Mouse (Mus musculus) Patski (cell line): ENCODE measurements at regions not wholly inside any gene's neighbourhood (a gene's known extent, or its start where the extent isn't known, plus 50 kb on each side); places are given as distances from the start of the nearest gene placed in this dataset.
A peak's percentile ranks its signal among the peaks of the same experiment; 100 is the strongest.

ENCODE experiments used
- ATAC-seq: fragments of 100-300 bp; one replicate; pipeline ENCODE4 v1.8.0; 2021
- CTCF ChIA-PET: fragments of 350-600 bp; sonication (Branson Sonifier 250); formaldehyde crosslinking; loops from one replicate; lab custom pipeline; 2022; ENCODE audit warnings: inconsistent platforms; lab: Charles Lee
- POLR2A ChIA-PET: fragments of 350-600 bp; sonication (Branson Sonifier 250); formaldehyde crosslinking; loops from one replicate; lab custom pipeline; 2022; ENCODE audit warnings: antibody characterized with exemption, inconsistent platforms; lab: Charles Lee
- DNase-seq: peaks from one replicate; pipeline ENCODE4 v3.0.0-alpha.2; 2011; ENCODE audit warnings: low read depth, low spot score
- H3K27me3 ChIP-seq: fragments of 371-371 bp; one replicate; pipeline ENCODE4 v1.5.1; 2021
- CTCF ChIP-seq: fragments of 100-300 bp; IDR thresholded peaks from one replicate; pipeline ENCODE4 v1.5.1; 2021
- in situ Hi-C: fragments of 300-500 bp; cut with MboI; formaldehyde crosslinking; loops from 3 replicates; pipeline ENCODE4 v1.11.1; 2018; ENCODE audit warnings: low pct_unique_long_range_greater_than_20kb, mixed read lengths

GRCm38 (mm10) chr15:28823526-28823925, 620.0 kb downstream of the Dnah5 start:
- in situ Hi-C loops: no loop called here
- ChIA-PET POLR2A (no interaction called here), CTCF (no interaction called here)
- H3K27me3 ChIP-seq: peaks cover 2% of the 10 kb centered on the region
- DNase-seq (no peak), ATAC-seq (no peak)
- TF ChIP-seq CTCF: no peak

- ATAC-seq (no peak), DNase-seq (no peak)
- H3K27me3 ChIP-seq: peaks cover 17% of the 10 kb centered on the region
- TF ChIP-seq CTCF: no peak
- ChIA-PET CTCF (no interaction called here), POLR2A (no interaction called here)
- in situ Hi-C loops: no loop called here
Observed at GRCm38 (mm10) chr15:28834831-28835230, 631.3 kb downstream of the Dnah5 start.

- ATAC-seq: no peak
- peaks cover 15% of the 10 kb centered on the region for H3K27me3 ChIP-seq
- TF ChIP-seq CTCF: no peak
- in situ Hi-C loops: no loop called here
- CTCF ChIA-PET: no interaction called here
- POLR2A ChIA-PET: no interaction called here
- no peak for DNase-seq
Observed at GRCm38 (mm10) chr15:28840322-28840721, 636.8 kb downstream of the Dnah5 start.

GRCm38 (mm10) chr15:28856419-28856818, 652.9 kb downstream of the Dnah5 start:
- TF ChIP-seq CTCF: no peak
- DNase-seq: no peak
- ATAC-seq: no peak
- POLR2A ChIA-PET: no interaction called here
- CTCF ChIA-PET: no interaction called here
- H3K27me3 ChIP-seq: no peaks in the 10 kb centered on the region
- in situ Hi-C loops: no loop called here

- TF ChIP-seq CTCF: no peak
- in situ Hi-C loops: no loop called here
- H3K27me3 ChIP-seq: no peaks in the 10 kb centered on the region
- ChIA-PET CTCF (no interaction called here), POLR2A (no interaction called here)
- ATAC-seq: peak; percentile 82
- peak; percentile 15 for DNase-seq
Observed at GRCm38 (mm10) chr15:28858176-28858575, 654.6 kb downstream of the Dnah5 start.

- ChIA-PET POLR2A (no interaction called here), CTCF (no interaction called here)
- DNase-seq (no peak), ATAC-seq (no peak)
- in situ Hi-C loops: no loop called here
- no peaks in the 10 kb centered on the region for H3K27me3 ChIP-seq
- TF ChIP-seq CTCF: no peak
Observed at GRCm38 (mm10) chr15:28864101-28864500, 660.5 kb downstream of the Dnah5 start.

GRCm38 (mm10) chr15:28864913-28865312, 661.4 kb downstream of the Dnah5 start:
- POLR2A ChIA-PET: no interaction called here
- TF ChIP-seq CTCF: no peak
- CTCF ChIA-PET: no interaction called here
- DNase-seq (no peak), ATAC-seq (no peak)
- in situ Hi-C loops: no loop called here
- no peaks in the 10 kb centered on the region for H3K27me3 ChIP-seq

- no peak for TF ChIP-seq CTCF
- peaks cover 4% of the 10 kb centered on the region for H3K27me3 ChIP-seq
- no peak for ATAC-seq
- no peak for DNase-seq
- ChIA-PET POLR2A (no interaction called here), CTCF (no interaction called here)
- in situ Hi-C loops: no loop called here
Observed at GRCm38 (mm10) chr15:28873001-28873400, 669.4 kb downstream of the Dnah5 start.

GRCm38 (mm10) chr15:28896248-28896808, 692.8 kb downstream of the Dnah5 start:
- no peak for TF ChIP-seq CTCF
- in situ Hi-C loops: no loop called here
- H3K27me3 ChIP-seq: peaks cover 2% of the 10 kb centered on the region
- CTCF ChIA-PET: no interaction called here
- POLR2A ChIA-PET: no interaction called here
- ATAC-seq (no peak), DNase-seq (no peak)

- ATAC-seq (no peak), DNase-seq (no peak)
- in situ Hi-C loops: no loop called here
- no peak for TF ChIP-seq CTCF
- peaks cover 13% of the 10 kb centered on the region for H3K27me3 ChIP-seq
- POLR2A ChIA-PET: interaction anchor here (0.7 kb wide), 1 partner anchor 537 kb away, joined by 3 read pairs; no protein-coding TSS in a partner anchor
- CTCF ChIA-PET: no interaction called here
Observed at GRCm38 (mm10) chr15:28922437-28922836, 718.9 kb downstream of the Dnah5 start.

- ATAC-seq: no peak
- in situ Hi-C loops: no loop called here
- CTCF ChIA-PET: no interaction called here
Observed at GRCm38 (mm10) chr15:28948245-28948644, 744.7 kb downstream of the Dnah5 start.

More at GRCm38 (mm10) chr15:28948245-28948644, 744.7 kb downstream of the Dnah5 start:
- no peak for DNase-seq
- POLR2A ChIA-PET: no interaction called here
- TF ChIP-seq CTCF: no peak
- peaks cover 3% of the 10 kb centered on the region for H3K27me3 ChIP-seq
